Mouse (Mus musculus) spleen, postnatal 10 days (tissue): ENCODE data around the gene Reep1.

Experiments used
- DNase-seq, 2 experiments: peaks; one replicate each; pipeline ENCODE4 v3.0.0; 2021 to 2022; ENCODE audit warnings: low spot score in 2 of 2

Gene Reep1

GRCm38 (mm10) chr6:71780431-71780830 is 73.1 kb downstream of the Reep1 start:
- DNase-seq: no peak

- no peak for DNase-seq
Observed at GRCm38 (mm10) chr6:71783165-71783564, 75.8 kb downstream of the Reep1 start.

- no peak for DNase-seq
Observed at GRCm38 (mm10) chr6:71788348-71788747, 81.0 kb downstream of the Reep1 start.

- no peak for DNase-seq
Observed at GRCm38 (mm10) chr6:71791771-71792170, 84.4 kb downstream of the Reep1 start.

- no peak for DNase-seq
Observed at GRCm38 (mm10) chr6:71799391-71799790, 92.0 kb downstream of the Reep1 start.

GRCm38 (mm10) chr6:71801011-71801713 is 93.8 kb downstream of the Reep1 start:
- DNase-seq: peak in 1 of 2 experiments; percentile 45

- DNase-seq: peak in 1 of 2 experiments; percentile 32
Observed at GRCm38 (mm10) chr6:71801714-71802094, 94.3 kb downstream of the Reep1 start.

DNA sequence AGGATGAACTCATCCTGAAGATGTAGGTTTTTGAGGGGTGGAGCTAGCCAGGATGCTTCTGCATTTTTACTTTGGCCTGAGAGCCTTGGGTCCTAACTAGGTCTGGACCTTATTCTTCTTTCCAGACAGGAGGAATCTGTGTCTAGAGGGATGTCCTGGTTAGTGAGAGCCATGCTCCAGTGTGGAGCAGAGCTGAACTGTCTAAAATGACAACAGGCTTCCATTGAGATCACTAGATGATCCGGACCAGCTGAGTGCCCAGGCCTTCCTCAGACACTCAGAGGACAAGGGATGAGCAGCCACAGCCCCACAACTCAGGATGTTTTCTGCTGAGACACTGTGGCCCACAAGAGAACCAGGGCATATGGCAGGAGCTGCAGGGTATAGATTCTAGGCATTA is 96.2 kb downstream of the Reep1 start:
- DNase-seq: no peak

DNA sequence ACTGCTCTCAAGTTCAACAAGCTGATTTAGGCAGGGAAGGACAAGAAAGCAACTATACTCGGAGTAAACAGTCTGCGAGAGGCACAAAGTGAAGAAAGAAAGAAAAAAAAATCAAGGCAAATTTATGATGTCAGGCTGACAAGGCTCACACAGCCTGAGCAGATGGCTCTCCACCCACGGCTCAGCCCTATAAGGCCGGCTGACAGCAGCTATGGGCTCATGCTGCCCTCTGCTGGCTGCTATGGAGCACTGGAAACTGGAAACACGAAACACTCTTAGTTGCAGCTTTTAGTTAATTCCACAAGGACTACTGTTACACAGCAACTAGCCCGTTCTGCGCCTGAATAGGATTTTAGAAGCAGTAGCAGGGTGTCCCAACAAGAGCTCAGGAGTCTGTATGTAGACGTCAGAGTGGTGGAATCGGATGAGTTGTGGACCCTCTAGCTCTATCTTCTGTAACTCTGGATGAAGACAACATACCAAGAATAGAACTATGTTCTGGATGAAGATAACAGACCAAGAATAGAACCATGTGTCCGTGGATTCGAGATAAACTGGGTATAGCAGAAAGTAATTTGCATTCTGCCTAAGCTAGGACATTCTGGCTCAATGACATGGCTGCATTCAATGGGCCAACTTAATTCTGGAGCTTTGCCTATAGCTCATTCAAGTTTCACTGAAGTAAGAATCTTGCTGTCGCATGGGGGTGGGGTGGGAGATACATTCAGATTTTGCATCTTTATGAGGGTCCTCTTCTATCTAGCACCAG is 96.9 kb downstream of the Reep1 start:
- peak in 1 of 2 experiments; percentile 78 for DNase-seq

DNA sequence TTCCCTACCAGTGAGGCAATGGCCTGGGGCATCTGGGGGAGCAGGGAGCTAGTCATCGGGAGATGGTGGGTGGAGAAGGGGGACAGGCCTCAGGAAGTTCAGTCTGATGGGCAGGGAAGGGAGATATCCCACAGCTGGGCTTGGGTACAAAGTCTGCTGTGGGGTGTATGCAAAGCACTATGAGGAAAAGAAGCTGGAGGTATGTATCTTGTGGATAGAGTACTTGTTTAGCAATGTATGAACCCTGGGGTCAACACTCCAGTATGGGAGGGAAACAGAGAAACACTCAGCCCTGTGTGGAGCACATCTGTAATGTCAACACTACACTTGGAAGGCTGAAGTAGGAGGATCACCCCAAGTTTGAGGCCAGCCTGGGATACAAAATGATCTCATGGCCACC is 99.4 kb downstream of the Reep1 start:
- no peak for DNase-seq

DNA sequence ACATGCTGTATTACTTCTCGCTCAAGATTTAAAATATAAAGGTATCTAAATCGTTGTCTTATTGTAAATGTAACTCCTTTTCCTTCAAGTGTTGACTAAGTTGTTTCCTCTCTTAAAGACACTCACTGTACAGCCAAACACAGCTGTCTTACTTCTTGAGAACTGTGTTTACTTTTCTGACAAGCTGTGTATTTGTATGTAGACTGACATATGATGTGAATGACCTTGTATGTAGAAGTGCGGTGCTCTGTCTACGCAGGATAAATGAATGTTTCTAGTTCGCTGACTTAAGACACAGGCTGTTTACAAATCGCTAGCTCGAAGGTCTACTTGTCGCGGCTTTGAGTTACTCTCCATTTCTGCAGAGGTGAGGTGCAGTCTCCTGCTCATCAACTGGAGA is 102.5 kb downstream of the Reep1 start:
- DNase-seq: no peak

DNA sequence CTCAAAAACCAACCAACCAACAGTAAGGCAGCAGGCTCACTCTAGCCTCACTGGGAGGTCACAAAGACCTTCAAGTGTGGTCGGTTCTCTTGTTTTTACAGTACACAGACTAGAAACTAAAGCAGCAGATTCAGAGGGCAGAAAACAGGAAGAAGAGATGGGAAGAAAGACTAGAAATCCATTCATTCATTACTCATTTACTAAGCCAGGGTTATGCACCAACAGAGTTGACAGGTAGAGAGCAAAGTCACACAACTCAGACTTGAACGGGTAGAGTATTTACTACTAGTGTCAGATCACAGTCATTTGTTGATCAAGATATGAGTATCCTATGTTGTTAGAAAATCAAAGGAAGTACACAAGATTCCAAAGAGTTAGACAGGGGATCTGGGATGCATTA is 105.5 kb downstream of the Reep1 start:
- DNase-seq: no peak

DNA sequence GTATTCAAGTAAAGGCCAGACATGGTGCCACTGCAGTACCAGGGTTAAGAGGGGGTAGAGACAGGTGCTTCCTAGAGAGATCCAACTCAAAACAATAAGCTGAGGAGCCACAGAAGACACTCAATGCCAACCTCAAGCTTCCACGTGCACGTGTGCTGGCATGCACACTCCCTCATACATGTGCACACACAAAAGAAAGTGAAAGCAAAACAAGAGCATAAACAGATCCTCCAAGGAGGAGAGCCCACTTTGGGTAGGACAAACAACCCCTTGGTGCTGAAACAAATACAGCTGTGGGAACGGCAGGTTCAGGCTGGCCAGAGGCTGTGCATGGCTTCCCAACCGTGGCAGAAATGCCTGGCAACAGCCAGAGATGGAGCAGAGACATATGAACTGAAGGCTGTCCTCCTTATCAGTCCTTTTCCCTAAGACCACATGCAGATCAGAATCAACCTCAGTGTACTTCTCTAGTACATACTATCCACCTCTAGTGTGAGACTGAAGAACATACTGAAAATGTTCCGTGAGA is 112.5 kb downstream of the Reep1 start:
- DNase-seq: no peak

DNA sequence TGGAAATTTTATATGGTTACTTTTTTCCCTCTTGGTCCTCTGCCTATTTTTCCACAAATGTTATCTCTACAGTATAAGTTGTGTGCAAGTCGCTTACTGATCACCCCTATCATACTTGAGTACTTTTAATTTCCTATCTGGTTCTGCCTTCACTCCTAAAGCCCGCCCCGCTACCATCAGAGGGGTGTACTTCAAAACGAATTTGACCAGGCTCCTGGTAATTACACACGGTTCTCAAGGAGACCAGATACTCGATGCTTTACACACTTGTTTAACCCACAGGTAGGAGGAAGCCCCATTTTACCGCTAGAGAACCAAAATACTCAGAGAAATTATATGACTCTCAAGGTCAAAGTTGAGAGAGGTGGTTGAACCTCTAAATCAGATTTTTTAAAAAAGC is 115.7 kb downstream of the Reep1 start:
- no peak for DNase-seq

DNA sequence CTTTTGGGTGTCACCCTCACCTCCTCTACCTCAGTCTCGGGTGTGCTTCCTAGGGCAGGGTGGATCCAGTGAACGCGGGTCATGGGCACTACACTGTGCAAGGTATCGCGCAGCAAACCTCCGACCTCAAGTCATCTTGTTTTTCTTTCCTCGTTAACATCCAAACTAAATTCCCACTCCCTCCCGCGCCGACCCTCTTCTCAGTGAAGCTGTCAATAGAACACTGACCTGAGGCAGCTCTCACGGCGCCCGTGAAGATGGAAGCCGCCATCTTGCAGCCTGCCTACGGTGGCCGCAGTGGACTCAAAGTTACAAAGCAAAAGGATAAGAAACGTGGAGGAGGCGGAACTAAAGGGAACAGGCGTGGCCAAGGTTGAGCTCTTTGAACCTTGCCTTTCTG is 116.1 kb downstream of the Reep1 start:
- peak; percentile 84 to 93 for DNase-seq

GRCm38 (mm10) chr6:71823961-71824360 is 116.6 kb downstream of the Reep1 start:
- DNase-seq: no peak

DNA sequence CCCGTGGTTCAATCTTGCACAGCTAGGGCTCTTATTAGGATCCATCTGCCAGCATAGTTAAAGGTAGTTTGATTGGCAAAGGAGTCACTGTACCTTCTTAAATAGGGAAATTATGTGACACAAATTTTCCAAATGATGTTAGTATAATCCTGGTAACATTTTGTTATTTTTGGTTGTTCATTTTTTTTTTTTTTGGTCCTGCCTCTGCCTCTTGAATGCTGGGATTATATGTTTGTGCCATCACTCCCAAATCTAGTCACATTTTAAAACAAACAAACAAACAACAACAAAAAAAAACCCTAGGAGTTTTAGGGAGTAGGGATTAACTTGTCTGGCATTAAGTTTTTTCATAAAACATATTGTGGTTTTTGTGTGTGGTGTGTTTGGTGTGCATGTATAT is 119.5 kb downstream of the Reep1 start, which contains the start of gene Mrpl35:
Gene Mrpl35, minus strand, starts transcription at position 101 of the 400 bp plus-strand sequence.
- DNase-seq: no peak

GRCm38 (mm10) chr6:71829768-71830167 is 122.4 kb downstream of the Reep1 start:
- DNase-seq: no peak

GRCm38 (mm10) chr6:71830690-71831580 is 123.6 kb downstream of the Reep1 start, which contains the start of gene Immt:
Immt (plus strand) TSS chr6:71831331.
- DNase-seq: peak; percentile 90 to 98

GRCm38 (mm10) chr6:71831581-71831960 is 124.2 kb downstream of the Reep1 start:
- DNase-seq: peak; percentile 84 to 96

- no peak for DNase-seq
Observed at GRCm38 (mm10) chr6:71836811-71837210, 129.4 kb downstream of the Reep1 start.

GRCm38 (mm10) chr6:71839815-71840214 is 132.5 kb downstream of the Reep1 start:
- DNase-seq: no peak
